Mouse (Mus musculus) liver, postnatal 0 days (tissue): ENCODE data around the gene Rnpc3.

Experiments
- CTCF ChIP-seq: sonication (generic); IDR thresholded peaks from 2 replicates; pipeline ENCODE4 v1.5.1; 2016; ENCODE audit warnings: antibody characterized with exemption, low read depth
- EP300 ChIP-seq: IDR thresholded peaks from 2 replicates; pipeline ENCODE4 v1.6.1; 2016; ENCODE audit warnings: antibody characterized with exemption, low read depth, mild to moderate bottlenecking

DNA sequence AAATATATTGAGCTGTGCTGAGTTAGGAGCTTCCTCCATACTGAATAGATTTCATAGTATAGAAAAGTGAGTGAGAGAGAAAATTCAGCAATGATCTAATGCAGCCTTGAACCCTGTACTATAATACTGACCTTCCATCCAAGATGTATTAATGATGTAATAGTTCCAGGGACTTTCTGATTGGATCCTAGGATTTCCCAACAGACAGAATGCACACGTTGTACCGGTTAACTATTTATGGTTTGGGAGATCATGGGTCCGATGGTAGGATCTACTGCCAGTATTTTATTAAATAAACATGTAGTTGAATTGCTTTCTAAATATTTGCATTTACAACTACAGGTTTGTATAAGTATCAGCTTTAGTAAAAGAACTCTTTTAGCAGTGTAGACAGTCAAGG is 57.8 kb downstream of the Rnpc3 start:
- TF ChIP-seq EP300, result peak; percentile 66
- TF ChIP-seq CTCF, result no peak
